Mouse (Mus musculus) activated CD4-positive, CD25-positive, alpha-beta regulatory T cell, adult 4 months (primary cell): ENCODE results near the gene Zmynd11. TPM values are rescaled to one million over a fixed set of nuclear protein-coding genes. Genes with fewer than 3 reads are reported as not detected.

ENCODE experiments used
- ATAC-seq: one replicate; pipeline ENCODE4 v1.8.0; 2017
- polyA plus RNA-seq, 2 experiments: library from polyadenylated mRNA; unstranded; fragments of 100-300 nt; shearing (Covaris generic); gene quantifications; one replicate each; pipeline ENCODE4 v1.2.1; 2017

The Zmynd11 gene
- polyA plus RNA-seq, 2 experiments from 2014 or later = 40.8 to 42.5 TPM

- no peak for ATAC-seq
These were observed 112.1 kb downstream of the Zmynd11 start for GRCm38 (mm10) chr13:9653018-9653417.

GRCm38 (mm10) chr13:9650580-9650979, 114.5 kb downstream of the Zmynd11 start:
- no peak for ATAC-seq

DNA sequence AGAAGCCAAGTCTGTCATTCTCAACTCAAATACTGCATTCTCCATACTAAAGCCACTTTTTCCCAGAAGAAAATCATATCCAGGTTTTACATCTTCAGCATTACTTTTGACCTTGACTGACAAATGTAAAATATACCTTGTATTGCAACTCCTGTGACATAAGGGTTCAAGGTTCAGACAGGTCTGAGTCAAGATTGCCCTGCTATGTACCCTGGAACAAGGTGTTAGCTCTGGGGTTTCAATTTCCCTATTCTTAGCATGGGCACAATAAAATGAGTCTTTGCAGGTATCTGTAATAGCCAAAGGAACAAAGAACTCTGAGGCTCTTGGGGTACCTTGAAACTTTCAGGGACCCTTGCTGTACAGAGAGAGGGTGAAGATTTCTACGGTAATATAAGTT, 115.2 kb downstream of the Zmynd11 start:
- ATAC-seq = no peak

- ATAC-seq = no peak
These were observed 116.4 kb downstream of the Zmynd11 start for GRCm38 (mm10) chr13:9648716-9649115.

DNA sequence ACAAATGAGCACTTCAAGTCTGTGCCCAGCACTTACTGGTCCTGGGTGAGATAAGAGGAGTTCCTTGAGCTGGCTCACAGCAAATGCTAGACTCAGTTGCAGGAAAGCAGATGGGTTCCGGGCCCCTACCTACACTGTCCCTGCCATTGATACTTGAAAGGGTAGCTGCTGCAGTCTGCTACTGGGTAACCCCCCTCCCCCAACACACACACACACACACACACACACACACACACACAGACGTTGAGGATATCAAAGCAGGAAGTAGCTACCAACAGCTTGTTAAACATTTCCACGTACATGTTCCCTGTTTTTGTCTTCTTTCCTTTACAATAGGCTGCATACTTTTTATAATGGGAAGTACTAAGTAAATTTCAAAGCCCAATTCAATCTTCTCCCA, 127.2 kb downstream of the Zmynd11 start:
- peak; percentile 61 for ATAC-seq

GRCm38 (mm10) chr13:9636505-9636904, 128.6 kb downstream of the Zmynd11 start:
- peak; percentile 59 for ATAC-seq

GRCm38 (mm10) chr13:9635951-9636350, 129.2 kb downstream of the Zmynd11 start:
- ATAC-seq = no peak
